Mouse (Mus musculus) MEL (cell line): ENCODE results near the gene H2-K1.

ENCODE experiments used
- CHD2 ChIP-seq: IDR thresholded peaks from 2 replicates; pipeline ENCODE4 v1.6.1; 2011; ENCODE audit warnings: low read length, improper control_type of control experiment
- ETS1 ChIP-seq: IDR thresholded peaks from 2 replicates; pipeline ENCODE4 v1.6.1; 2012; ENCODE audit warnings: low read depth, mild to moderate bottlenecking, inconsistent platforms, low read length, improper control_type of control experiment, moderate library complexity

- no peak for TF ChIP-seq CHD2
- TF ChIP-seq ETS1, result no peak
These were observed 33.3 kb upstream of the H2-K1 start for GRCm38 (mm10) chr17:34033441-34033840.
